Mouse (Mus musculus): Measurements from ENCODE around the gene Stxbp1.

Gene Stxbp1

GRCm38 (mm10) chr2:32846805-32847467 is at the start of gene Stxbp1:
Gene Stxbp1 (minus strand): TSS chr2:32847245.
- DNase-seq = peak; percentile 92 to 97

GRCm38 (mm10) chr2:32896507-32897147 is 49.6 kb upstream of the Stxbp1 start:
- DNase-seq = no peak

- DNase-seq = peak; percentile 55 to 83
These were observed 48.6 kb upstream of the Stxbp1 start for GRCm38 (mm10) chr2:32895606-32896106.

- no peak for DNase-seq
These were observed 47.1 kb upstream of the Stxbp1 start for GRCm38 (mm10) chr2:32894097-32894496.

GRCm38 (mm10) chr2:32892490-32892889 is 45.4 kb upstream of the Stxbp1 start:
- no peak for DNase-seq

GRCm38 (mm10) chr2:32891278-32891677 is 44.2 kb upstream of the Stxbp1 start:
- no peak for DNase-seq

GRCm38 (mm10) chr2:32890280-32890679 is 43.2 kb upstream of the Stxbp1 start:
- DNase-seq = no peak

- no peak for DNase-seq
These were observed 41.5 kb upstream of the Stxbp1 start for GRCm38 (mm10) chr2:32888551-32888950.

GRCm38 (mm10) chr2:32888029-32888428 is 41.0 kb upstream of the Stxbp1 start:
- DNase-seq = no peak

GRCm38 (mm10) chr2:32884745-32885144 is 37.7 kb upstream of the Stxbp1 start:
- no peak for DNase-seq

- DNase-seq = peak; percentile 36 to 74
These were observed 35.4 kb upstream of the Stxbp1 start for GRCm38 (mm10) chr2:32882283-32883043.

- peak; percentile 93 to 96 for DNase-seq
These were observed 34.7 kb upstream of the Stxbp1 start for GRCm38 (mm10) chr2:32881723-32882122.

- peak in 1 of 2 experiments; percentile 65 for DNase-seq
These were observed 34.0 kb upstream of the Stxbp1 start for GRCm38 (mm10) chr2:32881054-32881453.

GRCm38 (mm10) chr2:32879593-32879992 is 32.5 kb upstream of the Stxbp1 start:
- DNase-seq = no peak

GRCm38 (mm10) chr2:32878396-32878795 is 31.4 kb upstream of the Stxbp1 start:
- peak; percentile 51 to 85 for DNase-seq

GRCm38 (mm10) chr2:32877761-32878393 is 30.8 kb upstream of the Stxbp1 start:
- no peak for DNase-seq

GRCm38 (mm10) chr2:32877303-32877702 is 30.3 kb upstream of the Stxbp1 start:
- no peak for DNase-seq

- DNase-seq = peak in 1 of 2 experiments; percentile 66
These were observed 29.7 kb upstream of the Stxbp1 start for GRCm38 (mm10) chr2:32876490-32877302.

GRCm38 (mm10) chr2:32875675-32876489 is 28.8 kb upstream of the Stxbp1 start, which contains the start of gene Fam129b:
Gene Fam129b (plus strand): TSS chr2:32876114.
- DNase-seq = peak; percentile 91 to 93

- peak in 1 of 2 experiments; percentile 28 for DNase-seq
These were observed 28.1 kb upstream of the Stxbp1 start for GRCm38 (mm10) chr2:32874951-32875674.

All from kidney, postnatal 25 days (tissue).